Mouse (Mus musculus): ENCODE data around the gene Pip4k2c. TPM values are rescaled to one million over a fixed set of nuclear protein-coding genes. Genes with fewer than 3 reads are reported as not detected.

Gene Pip4k2c
- total and polyA plus RNA-seq, 3 experiments, result 126 to 141 (median 130) TPM

DNA sequence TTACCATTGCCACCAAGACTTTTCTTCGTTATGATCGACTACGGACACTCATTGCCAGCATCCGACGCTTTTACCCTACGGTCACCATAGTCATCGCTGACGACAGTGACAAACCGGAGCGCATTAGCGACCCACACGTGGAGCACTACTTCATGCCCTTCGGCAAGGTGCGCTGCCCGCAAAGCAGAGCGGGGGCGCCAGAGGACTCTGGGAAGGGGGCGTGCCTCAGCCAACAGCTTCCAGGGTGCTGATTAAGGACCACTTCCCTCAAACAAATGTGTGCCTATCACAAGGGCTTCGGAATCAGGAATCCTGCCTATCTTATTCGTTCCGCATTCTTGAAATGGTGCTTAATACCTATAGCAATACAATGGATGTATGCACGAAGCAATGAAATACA, 41.4 kb downstream of the Pip4k2c start:
- Histone ChIP-seq H3K4me3 (ENCODE audit: low read depth, low read length) (peak overlapping the region; percentile 67; the same call in 1 of the 2 replicates), H3K27me3 (ENCODE audit: insufficient read depth, low read length) (no peaks in the 10 kb centered on the region), H3K36me3 (replicated peaks) (peaks cover 86% of the 10 kb centered on the region), H3K4me1 (ENCODE audit: insufficient read depth, low read depth, low read length) (peaks cover 84% of the 10 kb centered on the region), H3K9me3 (replicated peaks) (no peaks in the 10 kb centered on the region)
- TF ChIP-seq GATA2 (IDR thresholded peaks at IDR 0.05; ENCODE audit: borderline replicate concordance, low read depth, low read length) (no peak), TAL1 (conservative IDR thresholded peaks at IDR 0.05; ENCODE audit: low read depth, low read length) (no peak), CTCF (IDR thresholded peaks at IDR 0.05; ENCODE audit: low read depth, low read length) (no peak), GATA1 (IDR thresholded peaks at IDR 0.05; ENCODE audit: borderline replicate concordance, low read length) (no peak), POLR2AphosphoS5 (IDR thresholded peaks at IDR 0.05; ENCODE audit: insufficient replicate concordance, low read depth, low read length) (no peak)
- DNase-seq (ENCODE audit: low spot score) (no peak), ATAC-seq (ENCODE audit: extremely low read depth, insufficient number of reproducible peaks, low FRiP score, poor library complexity, severe bottlenecking) (no peak)

GRCm38 (mm10) chr10:127167614-127168192, 43.7 kb downstream of the Pip4k2c start:
- peak overlapping the region; percentile 93 for H3K4me3 ChIP-seq (ENCODE audit: low read depth, low read length)
- no peaks in the 10 kb centered on the region for H3K9me3 ChIP-seq (replicated peaks)
- peaks cover 80% of the 10 kb centered on the region for H3K4me1 ChIP-seq (ENCODE audit: insufficient read depth, low read depth, low read length)
- ATAC-seq (ENCODE audit: extremely low read depth, insufficient number of reproducible peaks, low FRiP score, poor library complexity, severe bottlenecking) (no peak), DNase-seq (ENCODE audit: low spot score) (no peak)
- no peaks in the 10 kb centered on the region for H3K27me3 ChIP-seq (ENCODE audit: insufficient read depth, low read length)
- TF ChIP-seq TAL1 (conservative IDR thresholded peaks at IDR 0.05; ENCODE audit: low read depth, low read length) (no peak), GATA1 (IDR thresholded peaks at IDR 0.05; ENCODE audit: borderline replicate concordance, low read length) (no peak), POLR2AphosphoS5 (IDR thresholded peaks at IDR 0.05; ENCODE audit: insufficient replicate concordance, low read depth, low read length) (no peak), CTCF (IDR thresholded peaks at IDR 0.05; ENCODE audit: low read depth, low read length) (no peak), GATA2 (IDR thresholded peaks at IDR 0.05; ENCODE audit: borderline replicate concordance, low read depth, low read length) (no peak)
- H3K36me3 ChIP-seq (replicated peaks), result peaks cover 73% of the 10 kb centered on the region

DNA sequence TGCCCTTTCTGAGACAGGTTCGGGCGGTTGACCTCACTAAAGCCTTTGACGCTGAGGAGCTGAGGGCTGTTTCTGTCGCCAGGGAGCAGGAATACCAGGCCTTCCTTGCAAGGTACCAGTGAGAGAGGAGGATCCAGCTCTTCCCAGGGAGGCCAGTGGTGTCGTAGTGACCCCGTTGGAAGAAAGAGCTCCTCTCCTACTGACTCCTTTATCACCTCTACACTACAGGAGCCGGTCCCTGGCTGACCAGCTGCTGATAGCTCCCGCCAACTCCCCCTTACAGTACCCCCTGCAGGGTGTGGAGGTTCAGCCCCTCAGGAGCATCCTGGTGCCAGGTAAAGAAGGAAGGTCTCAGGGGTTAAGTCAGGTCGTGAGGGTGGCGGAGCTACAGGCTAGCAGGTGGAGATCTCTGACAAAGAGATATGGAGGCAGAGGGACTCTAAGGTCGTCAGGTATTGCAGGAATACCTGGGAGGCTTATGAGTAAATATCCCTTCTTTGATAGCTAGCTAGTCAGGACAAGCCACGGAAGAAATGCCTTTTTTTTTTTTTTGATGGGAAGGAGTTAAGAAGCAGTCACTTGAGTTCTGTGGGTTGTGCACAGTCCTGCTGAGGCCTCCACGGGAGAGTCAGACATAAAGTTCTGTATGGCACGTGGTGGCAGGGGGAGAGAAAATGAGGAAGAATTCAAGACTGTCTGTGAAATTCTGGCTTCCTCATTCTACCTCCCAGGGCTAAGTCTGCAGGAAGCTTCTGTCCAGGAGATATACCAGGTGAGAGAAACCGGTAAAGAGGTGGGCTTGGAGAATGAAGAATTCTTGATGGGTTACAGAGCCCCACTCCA, 44.4 kb downstream of the Pip4k2c start:
- DNase-seq (ENCODE audit: low spot score) (no peak), ATAC-seq (ENCODE audit: extremely low read depth, insufficient number of reproducible peaks, low FRiP score, poor library complexity, severe bottlenecking) (no peak)
- Histone ChIP-seq H3K36me3 (replicated peaks) (peaks cover 66% of the 10 kb centered on the region), H3K4me1 (ENCODE audit: insufficient read depth, low read depth, low read length) (peaks cover 75% of the 10 kb centered on the region), H3K9me3 (replicated peaks) (no peaks in the 10 kb centered on the region), H3K4me3 (ENCODE audit: low read depth, low read length) (peak overlapping the region; percentile 93), H3K27me3 (ENCODE audit: insufficient read depth, low read length) (no peaks in the 10 kb centered on the region)
- no peak for TF ChIP-seq TAL1 (conservative IDR thresholded peaks at IDR 0.05; ENCODE audit: low read depth, low read length)
- TF ChIP-seq GATA2 (IDR thresholded peaks at IDR 0.05; ENCODE audit: borderline replicate concordance, low read depth, low read length), result no peak
- TF ChIP-seq POLR2AphosphoS5 (IDR thresholded peaks at IDR 0.05; ENCODE audit: insufficient replicate concordance, low read depth, low read length), result no peak
- TF ChIP-seq CTCF (IDR thresholded peaks at IDR 0.05; ENCODE audit: low read depth, low read length), result no peak

- no peaks in the 10 kb centered on the region for H3K27me3 ChIP-seq (ENCODE audit: insufficient read depth, low read length)
- H3K4me1 ChIP-seq (ENCODE audit: insufficient read depth, low read depth, low read length), result peaks cover 69% of the 10 kb centered on the region
- no peak for ATAC-seq (ENCODE audit: extremely low read depth, insufficient number of reproducible peaks, low FRiP score, poor library complexity, severe bottlenecking)
Measured at GRCm38 (mm10) chr10:127166404-127166715, 45.0 kb downstream of the Pip4k2c start.

GRCm38 (mm10) chr10:127165654-127166403, 45.6 kb downstream of the Pip4k2c start:
- H3K4me3 ChIP-seq (ENCODE audit: low read depth, low read length), result peak overlapping the region; percentile 93
- peaks cover 55% of the 10 kb centered on the region for H3K36me3 ChIP-seq (replicated peaks)
- no peak; the same call in 1 of the 2 replicates for TF ChIP-seq TAL1 (conservative IDR thresholded peaks at IDR 0.05; ENCODE audit: low read depth, low read length)
- no peak for TF ChIP-seq CTCF (IDR thresholded peaks at IDR 0.05; ENCODE audit: low read depth, low read length)
- no peak for TF ChIP-seq GATA1 (IDR thresholded peaks at IDR 0.05; ENCODE audit: borderline replicate concordance, low read length)
- no peak for TF ChIP-seq GATA2 (IDR thresholded peaks at IDR 0.05; ENCODE audit: borderline replicate concordance, low read depth, low read length)
- no peak for TF ChIP-seq POLR2AphosphoS5 (IDR thresholded peaks at IDR 0.05; ENCODE audit: insufficient replicate concordance, low read depth, low read length)
- peak; percentile 35 for ATAC-seq (ENCODE audit: extremely low read depth, insufficient number of reproducible peaks, low FRiP score, poor library complexity, severe bottlenecking)
- peaks cover 64% of the 10 kb centered on the region for H3K4me1 ChIP-seq (ENCODE audit: insufficient read depth, low read depth, low read length)
- no peaks in the 10 kb centered on the region for H3K9me3 ChIP-seq (replicated peaks)
- peak; percentile 83 for DNase-seq (ENCODE audit: low spot score)
- H3K27me3 ChIP-seq (ENCODE audit: insufficient read depth, low read length), result no peaks in the 10 kb centered on the region

More at GRCm38 (mm10) chr10:127166404-127166715, 45.0 kb downstream of the Pip4k2c start:
- TF ChIP-seq GATA2 (IDR thresholded peaks at IDR 0.05; ENCODE audit: borderline replicate concordance, low read depth, low read length) (no peak), GATA1 (IDR thresholded peaks at IDR 0.05; ENCODE audit: borderline replicate concordance, low read length) (no peak), CTCF (IDR thresholded peaks at IDR 0.05; ENCODE audit: low read depth, low read length) (no peak), POLR2AphosphoS5 (IDR thresholded peaks at IDR 0.05; ENCODE audit: insufficient replicate concordance, low read depth, low read length) (no peak), TAL1 (conservative IDR thresholded peaks at IDR 0.05; ENCODE audit: low read depth, low read length) (no peak)
- DNase-seq (ENCODE audit: low spot score), result no peak
- H3K4me3 ChIP-seq (ENCODE audit: low read depth, low read length), result peak overlapping the region; percentile 93
- peaks cover 60% of the 10 kb centered on the region for H3K36me3 ChIP-seq (replicated peaks)
- no peaks in the 10 kb centered on the region for H3K9me3 ChIP-seq (replicated peaks)

- peak overlapping the region; percentile 93 for H3K4me3 ChIP-seq (ENCODE audit: low read depth, low read length)
- ATAC-seq (ENCODE audit: extremely low read depth, insufficient number of reproducible peaks, low FRiP score, poor library complexity, severe bottlenecking), result no peak
- no peak for DNase-seq (ENCODE audit: low spot score)
Measured at GRCm38 (mm10) chr10:127165354-127165653, 46.1 kb downstream of the Pip4k2c start.

More at GRCm38 (mm10) chr10:127165354-127165653, 46.1 kb downstream of the Pip4k2c start:
- Histone ChIP-seq H3K9me3 (replicated peaks) (no peaks in the 10 kb centered on the region), H3K27me3 (ENCODE audit: insufficient read depth, low read length) (no peaks in the 10 kb centered on the region), H3K4me1 (ENCODE audit: insufficient read depth, low read depth, low read length) (peaks cover 59% of the 10 kb centered on the region), H3K36me3 (replicated peaks) (peaks cover 50% of the 10 kb centered on the region)
- no peak for TF ChIP-seq GATA2 (IDR thresholded peaks at IDR 0.05; ENCODE audit: borderline replicate concordance, low read depth, low read length)
- TF ChIP-seq TAL1 (conservative IDR thresholded peaks at IDR 0.05; ENCODE audit: low read depth, low read length), result no peak
- no peak for TF ChIP-seq GATA1 (IDR thresholded peaks at IDR 0.05; ENCODE audit: borderline replicate concordance, low read length)
- TF ChIP-seq POLR2AphosphoS5 (IDR thresholded peaks at IDR 0.05; ENCODE audit: insufficient replicate concordance, low read depth, low read length), result no peak
- TF ChIP-seq CTCF (IDR thresholded peaks at IDR 0.05; ENCODE audit: low read depth, low read length), result no peak

Measured in G1E (cell line).